Mouse (Mus musculus): ENCODE measurements around the gene Tmem192.
A peak's percentile ranks its signal among the peaks of the same experiment; 100 is the strongest.

Gene Tmem192

GRCm38 (mm10) chr8:64946820-64947697 lies at the start of gene Tmem192:
Gene Tmem192 (plus strand): TSS chr8:64947185.
- peak; percentile 77 for DNase-seq (ENCODE audit: low read depth)

GRCm38 (mm10) chr8:64898710-64899109 lies 48.3 kb upstream of the Tmem192 start:
- no peak for DNase-seq (ENCODE audit: low read depth)

DNA sequence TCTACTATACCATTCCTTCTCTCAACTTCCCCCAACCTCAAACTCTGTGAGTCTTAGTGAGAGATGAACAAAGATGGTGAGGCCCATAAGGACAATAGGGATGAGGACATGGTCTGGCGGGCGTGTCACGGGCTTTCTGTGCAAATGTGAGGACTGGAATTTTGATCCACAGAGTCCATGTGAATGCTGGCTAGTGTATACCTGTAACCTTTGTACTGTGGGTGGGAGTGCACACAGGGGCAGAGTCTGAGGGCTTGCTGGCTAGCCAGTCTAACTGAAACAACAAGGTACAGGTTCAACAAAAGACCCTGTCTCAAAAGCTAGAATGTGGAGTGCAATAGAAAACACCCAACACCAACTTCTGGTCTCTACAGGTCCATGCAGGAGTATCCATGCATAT lies 46.3 kb upstream of the Tmem192 start:
- DNase-seq (ENCODE audit: low read depth): no peak

- no peak for DNase-seq (ENCODE audit: low read depth)
Measured at GRCm38 (mm10) chr8:64901527-64902156, 45.3 kb upstream of the Tmem192 start.

DNA sequence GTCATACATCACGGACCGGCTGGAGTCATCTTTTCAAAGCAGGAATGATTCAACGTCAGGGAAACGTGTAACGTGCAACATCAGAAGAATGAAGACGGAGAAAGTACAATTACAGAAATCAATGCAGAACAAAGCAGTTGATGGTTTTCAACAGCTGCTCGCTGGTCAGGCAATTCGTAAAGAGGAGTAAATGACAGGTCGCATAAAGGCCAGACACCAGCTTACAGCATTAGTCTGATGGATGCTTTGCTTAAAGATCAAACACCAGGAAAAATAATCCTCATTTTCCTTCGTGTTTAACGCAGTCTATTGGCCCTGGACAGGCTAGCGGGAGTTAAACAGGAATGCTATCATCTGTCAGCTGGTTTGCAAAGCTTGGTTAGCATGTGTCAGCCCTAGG lies 44.8 kb upstream of the Tmem192 start:
- DNase-seq (ENCODE audit: low read depth): no peak

DNA sequence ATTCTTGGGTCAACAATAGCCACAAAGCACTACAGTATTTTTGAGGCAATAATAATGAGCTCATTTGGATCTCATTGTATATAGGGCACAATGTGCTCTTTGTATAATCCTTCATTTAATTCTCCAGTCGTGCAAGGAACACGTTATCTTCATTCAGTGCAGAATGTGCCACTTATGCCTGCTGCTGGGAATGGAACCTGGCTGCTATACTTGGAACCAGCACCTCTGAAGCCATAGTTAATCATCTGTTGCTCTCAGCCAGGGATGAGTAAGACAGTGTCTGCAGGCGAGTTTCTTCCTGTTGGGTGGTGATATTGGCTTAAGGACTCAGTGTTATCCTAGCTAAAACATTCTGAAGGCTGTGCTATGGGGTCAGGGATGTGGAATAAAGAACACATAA lies 43.2 kb upstream of the Tmem192 start:
- DNase-seq (ENCODE audit: low read depth): no peak

- DNase-seq (ENCODE audit: low read depth): no peak
Measured at GRCm38 (mm10) chr8:64910026-64910425, 37.0 kb upstream of the Tmem192 start.

- no peak for DNase-seq (ENCODE audit: low read depth)
Measured at GRCm38 (mm10) chr8:64916793-64917192, 30.2 kb upstream of the Tmem192 start.

DNA sequence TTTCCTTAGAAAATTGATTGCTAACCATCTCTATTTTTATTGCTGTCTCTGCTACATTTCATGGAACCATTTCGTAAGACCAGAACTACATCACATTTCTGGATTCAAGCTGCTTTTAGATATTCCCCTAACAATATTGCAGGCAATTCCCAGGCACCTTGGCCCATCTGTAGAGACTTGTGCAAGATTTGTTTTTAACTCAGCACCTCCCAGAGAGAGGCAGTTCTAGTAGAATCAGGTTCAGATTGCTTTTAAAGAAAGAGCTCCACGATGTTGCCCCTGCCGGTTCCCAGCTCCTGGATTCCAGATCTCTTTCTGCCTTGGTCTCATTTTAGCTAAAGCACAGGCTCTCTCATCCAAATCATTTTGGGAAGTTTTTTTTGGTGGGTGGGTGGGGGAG lies 23.7 kb upstream of the Tmem192 start:
- DNase-seq (ENCODE audit: low read depth): no peak

GRCm38 (mm10) chr8:64925762-64926161 lies 21.2 kb upstream of the Tmem192 start:
- DNase-seq (ENCODE audit: low read depth): no peak

GRCm38 (mm10) chr8:64926355-64926754 lies 20.6 kb upstream of the Tmem192 start:
- no peak for DNase-seq (ENCODE audit: low read depth)

DNA sequence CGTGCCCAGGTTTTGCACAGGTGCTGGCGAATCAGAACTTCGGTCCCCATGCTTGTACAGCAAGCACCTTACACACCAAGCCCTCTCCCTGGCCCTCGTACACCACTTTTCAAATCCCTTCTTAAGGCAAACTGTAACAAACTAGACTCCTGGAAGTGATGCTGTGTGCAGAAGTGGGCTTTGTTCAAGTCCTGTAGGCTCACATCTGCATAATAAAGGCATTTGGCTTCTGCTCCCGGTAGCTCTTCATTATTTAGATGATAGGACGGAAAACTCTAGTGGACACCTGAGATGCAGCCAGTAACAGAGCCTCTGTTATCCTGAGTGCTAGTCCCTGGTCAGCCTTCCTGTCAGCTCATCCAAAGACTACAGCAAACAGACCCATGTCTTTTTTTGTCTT lies 18.0 kb upstream of the Tmem192 start:
- DNase-seq (ENCODE audit: low read depth): no peak

- DNase-seq (ENCODE audit: low read depth): no peak
Measured at GRCm38 (mm10) chr8:64934997-64935396, 12.0 kb upstream of the Tmem192 start.

GRCm38 (mm10) chr8:64941019-64941418 lies 6.0 kb upstream of the Tmem192 start:
- no peak for DNase-seq (ENCODE audit: low read depth)

GRCm38 (mm10) chr8:64941495-64941894 lies 5.5 kb upstream of the Tmem192 start:
- DNase-seq (ENCODE audit: low read depth): peak; percentile 59

GRCm38 (mm10) chr8:64942946-64943345 lies 4.0 kb upstream of the Tmem192 start:
- no peak for DNase-seq (ENCODE audit: low read depth)

- no peak for DNase-seq (ENCODE audit: low read depth)
Measured at GRCm38 (mm10) chr8:64944831-64945230, 2.2 kb upstream of the Tmem192 start.

GRCm38 (mm10) chr8:64945606-64946005 lies 1.4 kb upstream of the Tmem192 start:
- DNase-seq (ENCODE audit: low read depth): no peak

DNA sequence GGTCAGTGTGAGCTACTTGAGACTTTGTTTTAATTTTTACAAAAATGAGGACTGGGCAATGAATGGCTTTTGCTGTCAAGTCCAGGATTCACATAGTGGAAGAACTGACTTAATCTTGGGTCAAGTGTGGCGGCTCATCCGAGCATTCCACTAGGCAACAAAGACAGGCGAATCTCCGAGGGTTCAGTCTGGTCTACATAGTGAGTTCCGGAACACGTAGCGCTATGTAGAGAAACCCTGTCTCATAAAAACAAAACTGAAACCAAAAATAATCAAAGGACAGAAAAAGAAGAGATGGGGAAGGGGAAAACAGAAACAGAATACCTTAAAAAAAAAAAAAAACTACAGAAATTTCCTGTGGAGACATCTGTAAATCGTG lies 555 bp upstream of the Tmem192 start:
- DNase-seq (ENCODE audit: low read depth): no peak

- peak; percentile 46 for DNase-seq (ENCODE audit: low read depth)
Measured at GRCm38 (mm10) chr8:64947698-64948034, 681 bp downstream of the Tmem192 start.

- DNase-seq (ENCODE audit: low read depth): no peak
Measured at GRCm38 (mm10) chr8:64948371-64948770, 1.4 kb downstream of the Tmem192 start.

DNA sequence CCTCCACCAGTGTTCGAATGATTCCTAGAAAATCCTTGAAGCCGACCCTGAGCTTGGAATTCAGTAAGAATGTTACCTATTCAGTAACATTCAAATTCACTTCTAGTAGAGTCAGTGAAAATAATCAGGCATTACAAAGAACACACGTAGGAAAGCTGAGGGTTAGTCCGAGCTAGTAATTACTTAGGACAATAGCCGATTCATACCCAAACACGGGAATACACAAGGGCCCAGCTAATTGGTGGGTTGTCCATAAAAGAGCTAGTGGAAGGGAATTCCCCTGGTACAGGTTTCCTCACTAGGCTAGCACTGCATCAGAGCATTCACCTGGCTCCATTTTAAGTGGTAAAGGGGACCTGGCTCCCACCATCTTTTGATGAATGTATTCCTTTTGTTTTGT lies 5.1 kb downstream of the Tmem192 start:
- no peak for DNase-seq (ENCODE audit: low read depth)

GRCm38 (mm10) chr8:64959025-64959424 lies 12.0 kb downstream of the Tmem192 start:
- DNase-seq (ENCODE audit: low read depth): no peak

- no peak for DNase-seq (ENCODE audit: low read depth)
Measured at GRCm38 (mm10) chr8:64962836-64963235, 15.9 kb downstream of the Tmem192 start.
